Mouse (Mus musculus) yolk sac, embryonic 10.5 days (tissue): Measurements from ENCODE around the gene Btnl1.

ENCODE experiments used
- DNase-seq: peaks from one replicate; pipeline ENCODE4 v3.0.0-alpha.2; 2017; ENCODE audit warnings: low spot score

Btnl1 gene

DNA sequence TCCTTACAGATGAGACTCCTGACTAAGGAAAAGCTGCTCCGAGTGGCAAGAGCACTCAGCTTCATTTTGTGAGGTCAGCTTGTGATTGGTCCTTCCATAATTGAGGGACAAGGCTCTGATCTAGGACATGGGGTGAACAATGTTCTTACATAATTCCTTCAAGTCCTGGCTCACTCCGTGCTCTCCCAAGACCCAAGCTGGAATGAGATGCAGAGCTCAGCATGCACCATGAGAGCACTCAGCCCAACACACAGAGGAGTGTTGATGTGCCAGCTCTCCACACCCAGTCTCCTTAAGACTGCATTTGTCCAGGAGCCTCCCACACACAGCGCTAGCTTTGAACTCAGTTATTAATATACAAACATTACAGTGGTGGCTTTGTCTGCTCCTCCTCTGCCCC is 7.8 kb downstream of the Btnl1 start:
- DNase-seq, result no peak

DNA sequence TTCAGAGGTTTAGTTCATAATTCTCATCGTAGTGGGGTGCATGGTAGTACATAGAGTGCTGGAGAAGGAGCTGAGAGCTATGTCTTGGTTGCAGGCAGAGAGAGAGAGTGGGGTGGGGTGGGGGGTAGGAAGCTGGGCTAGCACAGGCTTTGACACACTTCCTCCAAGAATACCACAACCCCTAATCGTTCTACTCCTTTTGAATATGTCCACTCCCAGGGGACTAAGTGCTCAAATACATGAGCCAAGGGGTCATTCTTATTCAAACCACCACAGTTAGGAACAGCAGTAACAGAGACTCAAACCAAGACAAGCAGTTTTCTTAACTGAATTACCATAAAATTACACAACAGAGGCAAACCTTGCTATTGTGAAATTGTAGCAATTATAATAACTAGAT is 9.7 kb downstream of the Btnl1 start:
- DNase-seq, result no peak

DNA sequence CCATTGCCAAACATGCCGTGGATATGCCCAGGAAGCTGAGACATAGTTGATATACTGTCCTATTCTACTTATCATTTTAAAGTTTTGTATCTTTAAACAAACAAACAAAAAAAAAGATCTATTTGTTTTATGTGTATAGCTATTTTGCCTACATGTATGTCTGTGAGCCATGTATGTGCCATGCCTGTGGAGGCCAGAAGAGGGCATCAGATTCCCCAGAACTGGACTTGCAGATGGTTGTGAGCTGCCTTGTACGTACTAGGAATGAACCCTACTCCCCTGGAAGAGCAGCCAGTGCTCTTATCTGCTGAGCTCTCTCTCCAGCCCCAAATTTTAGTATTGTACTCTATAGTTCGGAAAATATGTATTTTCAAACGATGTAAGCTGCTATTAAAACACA is 11.6 kb downstream of the Btnl1 start:
- no peak for DNase-seq

DNA sequence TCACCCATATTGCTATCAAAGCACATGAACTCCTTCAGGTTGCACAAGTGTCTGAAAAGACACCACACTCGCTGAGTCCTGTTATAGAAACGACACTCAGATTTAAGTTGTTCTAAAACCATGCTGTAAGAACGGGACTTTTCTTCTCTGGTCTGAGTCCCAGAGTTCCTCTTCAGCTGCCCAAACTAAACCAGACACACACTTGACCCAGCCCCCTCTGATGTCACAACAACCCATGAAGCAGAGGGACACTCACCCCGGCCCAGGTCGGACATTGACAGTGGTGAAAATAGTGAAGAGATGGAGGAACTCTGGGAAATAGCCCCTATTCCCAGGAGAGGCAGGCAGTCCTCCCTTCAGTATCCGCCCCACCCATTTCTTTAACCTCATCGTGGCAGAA is 14.6 kb downstream of the Btnl1 start:
- DNase-seq, result no peak

DNA sequence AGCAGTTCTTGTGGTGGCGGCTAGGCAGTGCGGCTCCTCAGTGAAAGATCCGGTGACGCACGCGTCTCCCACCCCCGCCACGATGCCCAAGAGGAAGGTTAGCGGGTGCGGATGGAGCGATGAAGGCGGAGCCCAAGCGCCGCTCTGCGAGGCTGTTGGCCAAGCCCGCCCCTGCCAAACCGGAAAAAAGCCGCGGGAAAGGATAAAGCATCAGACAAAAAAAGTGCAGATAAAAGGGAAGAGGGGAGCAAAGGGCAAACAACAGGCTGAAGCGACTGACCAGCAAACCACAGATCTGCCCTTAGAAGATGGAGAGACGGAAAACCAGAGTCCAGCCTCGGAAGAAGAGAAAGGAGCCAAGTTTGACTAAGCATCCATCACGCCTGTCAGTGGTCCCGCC is 15.4 kb downstream of the Btnl1 start:
- peak; percentile 14 for DNase-seq

DNA sequence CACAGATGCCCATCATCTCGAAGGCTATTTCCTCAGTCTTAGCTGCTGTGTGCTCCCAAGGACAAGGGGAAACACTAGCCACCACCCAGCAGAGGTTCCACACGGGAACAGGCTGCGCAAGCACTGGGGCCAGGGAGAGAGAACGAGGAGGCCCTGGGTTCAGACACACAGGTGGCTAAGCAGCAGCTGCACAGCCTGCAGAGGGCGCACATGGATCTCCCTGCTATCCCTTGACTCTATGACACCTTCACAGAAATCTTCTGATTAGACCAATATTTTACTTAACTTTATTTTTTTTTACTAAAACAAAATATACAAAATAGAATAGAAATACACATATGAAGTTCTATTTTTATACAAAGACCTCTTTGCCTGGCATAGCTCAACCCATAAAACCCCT is 20.4 kb downstream of the Btnl1 start:
- no peak for DNase-seq

DNA sequence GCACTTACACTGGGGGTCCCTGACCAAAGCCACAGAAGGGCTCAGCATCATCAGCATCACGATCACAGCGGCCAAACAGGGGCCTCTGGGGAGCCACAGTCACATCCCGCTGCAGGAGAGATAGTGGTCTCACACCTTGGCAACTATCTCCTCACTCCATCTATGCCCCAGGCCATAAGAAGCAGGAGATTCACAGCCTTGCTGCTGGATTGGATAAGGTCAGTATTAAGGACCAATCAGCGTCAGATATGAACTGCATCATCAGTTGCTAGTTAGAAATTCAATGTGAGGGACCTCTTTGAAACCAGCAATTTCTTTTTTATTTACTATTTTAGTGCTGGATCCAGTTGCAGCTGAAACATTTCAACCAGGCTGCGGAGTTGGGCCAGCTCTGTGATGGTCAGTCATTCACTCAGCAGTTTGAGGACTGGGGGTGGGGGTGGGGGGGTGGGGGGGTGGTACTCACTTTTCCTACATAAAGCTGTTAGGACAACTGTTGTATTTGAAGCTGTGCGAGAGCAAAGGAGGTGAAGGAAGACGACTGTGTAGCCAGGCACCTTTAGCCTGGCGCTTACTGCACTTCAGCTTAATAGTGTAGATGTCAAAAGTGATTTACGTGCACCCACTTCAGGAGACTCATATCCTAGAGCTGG is 21.3 kb downstream of the Btnl1 start:
- DNase-seq, result peak; percentile 18

DNA sequence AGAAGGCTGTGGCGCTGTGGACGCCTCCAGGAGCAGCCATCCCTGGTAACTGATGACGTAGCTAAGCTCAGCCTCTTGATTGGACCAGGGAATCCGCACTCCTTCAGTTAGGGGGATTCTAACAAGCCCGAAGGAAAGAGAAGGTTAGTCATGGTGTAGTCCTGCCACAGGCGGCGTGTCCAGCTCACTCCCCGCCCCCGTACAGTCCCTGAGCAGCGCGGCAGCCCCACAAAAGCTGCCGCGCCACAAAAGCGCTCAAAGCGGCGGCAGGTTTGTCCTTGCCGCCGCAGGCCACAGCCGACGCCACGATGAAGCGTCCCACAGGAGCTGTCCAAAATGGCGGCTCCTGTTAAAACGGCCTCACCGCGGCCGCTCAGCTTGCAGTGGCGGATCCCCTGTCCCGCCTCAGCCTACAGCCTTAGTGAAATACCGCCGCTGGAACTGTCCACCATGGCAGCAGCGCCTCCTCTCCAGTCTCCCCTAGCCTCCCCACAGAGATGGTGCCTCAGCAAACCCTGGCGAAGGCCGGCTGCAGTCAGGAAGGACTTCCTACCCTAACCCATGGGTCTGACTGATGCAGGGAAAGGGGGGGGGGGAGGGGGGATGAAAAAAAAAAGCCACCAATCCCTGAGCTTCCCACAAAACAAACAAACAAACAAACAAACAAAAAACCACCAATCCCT is 21.9 kb downstream of the Btnl1 start, which contains the start of gene BC051142:
Gene BC051142 (plus strand): TSS at position 110 of the 683 bp plus-strand sequence.
- peak; percentile 80 for DNase-seq

DNA sequence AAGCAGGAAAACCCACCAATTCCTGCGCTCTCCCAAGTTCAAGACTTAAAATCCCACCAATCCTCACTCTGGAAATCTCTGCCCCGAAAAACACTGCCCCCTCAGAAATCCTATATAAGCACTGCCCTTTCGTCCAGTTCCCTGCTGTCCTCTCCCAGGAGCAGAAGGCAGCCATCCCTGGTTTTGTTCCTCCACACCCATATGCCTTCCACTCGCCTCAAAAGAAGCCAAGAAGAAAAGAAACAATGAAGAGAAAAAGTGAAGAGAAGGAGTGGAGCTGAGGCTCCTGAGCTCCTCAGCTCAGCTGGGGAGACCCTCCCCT is 22.4 kb downstream of the Btnl1 start:
- no peak for DNase-seq

DNA sequence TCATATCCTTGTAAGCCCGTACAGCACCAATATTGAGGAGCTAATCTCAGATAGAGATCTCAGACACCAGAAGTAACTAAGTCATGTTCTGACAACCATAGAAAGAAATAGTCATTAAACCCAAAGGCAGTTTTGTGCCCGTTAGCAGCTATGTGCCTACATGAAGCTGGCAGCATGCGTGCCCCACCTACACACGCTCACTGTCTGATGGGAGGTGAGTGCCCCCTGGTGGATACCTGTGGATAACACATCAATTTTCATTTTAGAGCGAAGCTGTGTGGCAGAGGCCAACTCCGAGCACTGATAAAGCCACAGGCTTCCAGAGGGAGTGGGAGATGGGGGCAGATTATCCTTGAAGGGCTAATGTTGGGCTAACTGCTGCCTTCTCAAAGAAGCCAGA is 34.2 kb downstream of the Btnl1 start:
- peak; percentile 28 for DNase-seq

DNA sequence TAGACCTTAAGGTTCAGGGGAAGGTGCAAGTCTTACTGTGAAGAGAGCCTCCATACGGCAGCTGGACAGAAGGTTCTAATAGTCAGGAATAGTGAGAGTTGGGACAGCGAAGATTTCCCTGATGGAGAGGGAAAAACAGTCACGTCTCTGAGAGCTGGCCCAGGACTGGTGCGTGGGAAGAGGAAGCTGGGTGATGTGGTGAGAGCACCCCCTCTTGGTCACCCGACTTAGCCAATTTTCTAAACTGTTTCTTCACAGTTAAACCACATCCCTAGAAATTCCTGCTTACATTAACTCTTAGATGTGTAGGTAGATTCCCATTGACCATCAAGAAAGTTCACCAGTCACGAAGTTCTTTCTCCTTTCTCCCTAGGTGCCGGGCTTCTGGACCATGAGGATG is 43.1 kb downstream of the Btnl1 start:
- DNase-seq, result no peak

DNA sequence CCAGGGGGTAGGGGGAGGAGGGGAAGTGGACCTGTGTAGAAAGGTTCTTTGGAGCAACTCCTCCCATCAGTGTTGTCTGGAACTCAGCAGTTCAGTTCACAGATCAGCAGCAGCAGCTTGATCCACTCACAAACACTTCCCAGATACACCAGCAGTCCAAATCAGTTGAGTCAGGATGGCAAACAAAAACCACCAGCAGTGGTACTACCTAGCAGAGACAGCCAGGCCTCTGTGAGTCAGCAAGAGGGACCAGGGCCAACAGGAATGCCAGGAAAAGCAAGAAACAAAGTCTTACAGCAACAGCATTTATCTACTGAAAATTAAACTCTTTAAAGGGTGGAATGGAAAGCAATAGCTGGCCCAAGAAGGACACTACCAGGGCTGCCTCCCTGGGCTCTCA is 50.7 kb downstream of the Btnl1 start:
- DNase-seq, result no peak
